Mouse (Mus musculus) bone marrow macrophage, adult 2 months (primary cell): ENCODE data around the gene Scn4a. TPM values are rescaled to one million over a fixed set of nuclear protein-coding genes. Genes with fewer than 3 reads are reported as not detected.

ENCODE experiments used
- H3K27ac ChIP-seq: 2 replicates; pipeline ENCODE4 v1.5.1; 2012; ENCODE audit warnings: low read depth, low read length; ENCODE audit not compliant: insufficient read depth
- H3K4me1 ChIP-seq: 2 replicates; pipeline ENCODE4 v1.6.1; 2012; ENCODE audit warnings: low read length; ENCODE audit not compliant: control insufficient read depth, insufficient read depth
- H3K4me3 ChIP-seq: 2 replicates; pipeline ENCODE4 v1.5.1; 2012; ENCODE audit warnings: mild to moderate bottlenecking, low read length, moderate library complexity; ENCODE audit not compliant: insufficient read depth
- CTCF ChIP-seq: IDR thresholded peaks from 2 replicates; pipeline ENCODE4 v1.5.1; 2012; ENCODE audit warnings: low read depth, mild to moderate bottlenecking, low read length, moderate library complexity
- POLR2A ChIP-seq: IDR thresholded peaks from 2 replicates; pipeline ENCODE4 v1.6.1; 2012; ENCODE audit warnings: mild to moderate bottlenecking, low read depth, low read length, borderline replicate concordance
- polyA plus RNA-seq: library from polyadenylated mRNA; stranded (reverse); fragments of >200 nt; gene quantifications from 2 replicates; pipeline ENCODE4 v1.2.4, GENCODE M21; 2012; ENCODE audit not compliant: missing spikeins, insufficient read depth, insufficient read length

Scn4a gene
- polyA plus RNA-seq, 1 experiment, result not detected

DNA sequence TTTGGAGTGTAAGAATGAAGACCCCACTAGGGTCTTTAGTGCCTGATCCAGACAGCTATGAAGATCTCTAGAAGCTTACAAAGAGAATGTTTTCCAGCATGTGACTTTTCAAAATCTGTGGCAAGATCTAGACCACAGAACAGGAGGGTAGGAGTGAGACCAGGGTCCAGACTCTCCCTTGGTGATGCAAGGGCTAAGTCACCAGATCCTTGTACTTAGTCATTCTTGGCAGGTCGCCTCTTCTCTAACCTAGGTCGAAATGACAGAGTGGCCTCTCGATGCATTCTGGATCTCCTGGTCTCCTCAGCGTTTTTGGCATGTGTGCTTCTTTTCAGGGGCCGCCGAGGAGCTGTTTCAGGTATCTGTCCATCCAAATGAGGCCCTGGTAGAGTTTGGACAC, 70.6 kb downstream of the Scn4a start:
- Histone ChIP-seq H3K4me1 (peaks cover 21% of the 10 kb centered on the region), H3K4me3 (no peak overlapping the region), H3K27ac (no peak overlapping the region)
- TF ChIP-seq CTCF, result no peak
- TF ChIP-seq POLR2A, result no peak

DNA sequence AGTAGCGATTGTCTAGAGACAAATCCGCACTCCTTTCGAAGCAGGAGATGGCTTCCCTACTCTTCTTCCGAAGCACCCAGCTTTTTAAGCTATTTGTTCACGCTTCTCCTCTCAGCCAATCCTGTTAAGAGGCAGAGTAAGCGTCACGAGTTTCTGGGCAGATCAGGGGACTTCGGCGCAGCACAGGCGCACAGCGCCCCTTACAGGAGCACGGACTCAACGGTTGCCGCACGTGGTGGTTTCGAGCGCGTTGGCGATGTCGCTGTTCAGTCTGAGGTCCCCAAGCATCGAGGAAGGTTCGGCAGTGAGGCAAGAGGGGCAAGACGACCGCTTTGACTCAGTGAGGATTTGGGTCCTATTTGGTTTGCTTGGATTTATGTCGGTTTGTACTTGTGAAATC, 76.6 kb downstream of the Scn4a start, which contains the start of gene Tcam1:
Gene Tcam1, plus strand, starts transcription at position 219 of the 400 bp plus-strand sequence.
- Histone ChIP-seq H3K4me3 (no peak within 1 kb of the TSS), H3K4me1 (peaks cover 11% of the 10 kb centered on the region), H3K27ac (no peak within 1 kb of the TSS)
- TF ChIP-seq CTCF (peak; percentile 56), POLR2A (no peak)

DNA sequence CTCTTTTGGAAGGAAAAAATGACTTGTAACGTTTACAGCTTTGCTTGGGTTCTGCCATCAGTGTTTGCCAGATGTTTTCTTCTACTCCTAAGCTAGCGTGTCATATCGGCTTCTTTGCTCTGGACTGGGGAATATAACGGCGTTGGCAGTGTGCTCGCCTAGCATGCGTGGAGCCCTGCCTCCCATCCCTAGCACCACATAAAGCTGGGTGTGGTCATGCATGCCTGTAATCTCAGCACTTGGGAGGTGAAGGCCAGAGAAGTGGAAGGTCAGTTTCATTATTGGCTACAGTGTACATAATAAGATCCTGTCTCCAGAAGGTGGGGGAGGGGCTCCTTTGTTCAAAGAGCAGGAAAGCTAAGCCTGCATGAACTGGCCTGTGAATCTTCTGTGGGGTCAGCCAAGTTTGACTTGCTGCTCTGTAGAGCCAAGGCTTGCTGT, 78.1 kb downstream of the Scn4a start:
- no peak overlapping the region for H3K4me3 ChIP-seq
- H3K27ac ChIP-seq, result no peak overlapping the region
- peaks cover 23% of the 10 kb centered on the region for H3K4me1 ChIP-seq
- no peak for TF ChIP-seq CTCF
- no peak for TF ChIP-seq POLR2A

DNA sequence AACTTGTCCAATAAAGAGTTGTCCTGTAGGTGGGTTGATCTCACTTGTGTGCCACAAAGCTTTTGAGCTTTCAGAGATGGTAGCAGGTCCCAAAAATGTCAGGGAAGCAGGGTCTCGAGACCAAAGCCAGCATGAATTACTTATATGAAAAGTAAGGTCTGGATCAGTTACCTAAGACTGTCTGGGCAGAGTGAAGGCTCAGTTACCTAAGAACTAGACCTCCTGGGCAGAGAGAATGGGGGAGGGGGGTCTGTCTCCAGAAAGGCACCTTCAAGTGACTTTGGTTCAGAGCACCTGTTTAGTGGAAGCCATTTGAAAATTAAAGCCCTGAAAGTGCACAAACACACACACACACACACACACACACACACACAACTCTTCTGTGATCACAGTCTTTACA, 78.7 kb downstream of the Scn4a start:
- TF ChIP-seq CTCF, result no peak
- no peak for TF ChIP-seq POLR2A
- H3K4me3 ChIP-seq, result no peak overlapping the region
- no peak overlapping the region for H3K27ac ChIP-seq
- H3K4me1 ChIP-seq, result peaks cover 25% of the 10 kb centered on the region

DNA sequence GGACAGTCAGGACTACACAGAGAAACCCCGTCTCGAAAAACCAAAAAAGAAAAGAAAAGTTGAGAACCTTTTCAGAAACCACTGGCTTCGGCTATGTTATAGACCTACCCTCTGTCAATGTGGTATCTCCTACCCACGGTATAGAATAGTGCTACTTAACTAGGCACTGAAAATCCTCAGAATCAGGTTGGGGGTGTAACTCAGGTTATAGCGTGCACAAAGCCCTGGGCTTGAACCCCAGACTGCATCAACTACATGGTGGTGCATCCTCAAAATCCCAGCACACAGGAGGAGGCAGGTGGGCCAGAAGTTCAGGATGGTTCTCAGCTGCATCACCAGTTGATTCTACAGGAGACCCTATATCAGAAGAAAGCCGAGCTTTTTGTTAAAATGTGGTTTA, 79.3 kb downstream of the Scn4a start:
- peak overlapping the region; percentile 74; the same call in 1 of the 2 replicates for H3K4me3 ChIP-seq
- no peak for TF ChIP-seq POLR2A
- no peak for TF ChIP-seq CTCF
- no peak overlapping the region for H3K27ac ChIP-seq
- H3K4me1 ChIP-seq, result peaks cover 30% of the 10 kb centered on the region

DNA sequence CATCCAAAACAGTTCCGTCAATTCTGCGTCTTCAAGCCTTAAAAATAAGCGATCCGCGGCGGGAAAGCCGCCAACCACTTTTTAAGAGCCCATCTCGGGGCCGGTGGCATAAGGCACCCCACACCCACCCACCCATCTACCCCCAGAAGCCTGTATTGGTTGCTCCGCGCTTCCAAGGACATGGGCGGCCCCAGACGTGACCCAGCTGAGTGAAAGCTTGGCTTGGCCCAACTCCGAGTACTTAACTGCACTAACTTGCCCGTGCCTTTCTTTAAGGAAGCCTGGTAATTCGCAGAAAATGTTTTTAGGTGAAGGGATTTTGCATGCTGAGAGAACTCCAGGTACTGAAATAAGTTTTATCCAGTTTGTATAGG, 79.8 kb downstream of the Scn4a start:
- TF ChIP-seq POLR2A (no peak), CTCF (no peak)
- Histone ChIP-seq H3K27ac (peak overlapping the region; percentile 78), H3K4me3 (peak overlapping the region; percentile 74), H3K4me1 (peaks cover 33% of the 10 kb centered on the region)

DNA sequence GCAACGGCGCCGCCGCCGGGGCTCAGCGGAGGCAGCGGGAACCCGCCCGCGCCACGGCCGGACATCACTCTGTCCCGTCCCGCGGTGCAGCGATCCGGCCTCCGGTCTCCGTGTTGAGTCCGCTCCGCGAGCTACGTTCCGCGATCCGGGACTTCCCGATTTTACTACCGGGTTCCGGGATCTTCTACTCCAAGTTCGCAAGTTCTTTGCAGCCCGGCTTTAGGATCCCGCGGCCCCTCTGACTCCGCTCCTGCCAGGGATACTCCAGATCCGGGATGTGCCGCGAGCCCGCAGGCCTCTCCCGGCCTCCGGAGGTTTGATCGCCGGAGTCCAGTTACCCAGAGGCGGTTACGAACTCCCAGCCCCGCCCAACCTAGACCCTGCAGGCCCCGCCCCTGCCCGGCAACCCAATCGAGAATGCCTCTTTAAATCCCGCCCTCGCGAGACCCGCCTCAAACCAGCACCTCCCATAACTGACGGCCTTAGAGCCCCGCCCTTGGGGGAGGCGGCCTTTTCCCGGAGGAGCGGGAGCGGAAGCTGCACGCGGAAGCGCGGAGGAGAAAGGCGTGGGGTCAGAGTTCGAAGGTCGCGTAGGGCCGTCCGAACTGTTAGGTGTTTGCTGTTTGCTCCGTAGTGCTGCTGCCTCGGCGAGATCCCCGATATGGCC, 80.3 kb downstream of the Scn4a start, which contains the start of gene Smarcd2:
Gene Smarcd2, minus strand, starts transcription at position 329 of the 667 bp plus-strand sequence.
- peak within 1 kb of the TSS; percentile 78 for H3K27ac ChIP-seq
- 0 out of 2 replicates have a peak, but pooled peaks have one; percentile 46 for TF ChIP-seq POLR2A
- no peak for TF ChIP-seq CTCF
- H3K4me3 ChIP-seq, result peak within 1 kb of the TSS; percentile 74
- peaks cover 36% of the 10 kb centered on the region for H3K4me1 ChIP-seq

DNA sequence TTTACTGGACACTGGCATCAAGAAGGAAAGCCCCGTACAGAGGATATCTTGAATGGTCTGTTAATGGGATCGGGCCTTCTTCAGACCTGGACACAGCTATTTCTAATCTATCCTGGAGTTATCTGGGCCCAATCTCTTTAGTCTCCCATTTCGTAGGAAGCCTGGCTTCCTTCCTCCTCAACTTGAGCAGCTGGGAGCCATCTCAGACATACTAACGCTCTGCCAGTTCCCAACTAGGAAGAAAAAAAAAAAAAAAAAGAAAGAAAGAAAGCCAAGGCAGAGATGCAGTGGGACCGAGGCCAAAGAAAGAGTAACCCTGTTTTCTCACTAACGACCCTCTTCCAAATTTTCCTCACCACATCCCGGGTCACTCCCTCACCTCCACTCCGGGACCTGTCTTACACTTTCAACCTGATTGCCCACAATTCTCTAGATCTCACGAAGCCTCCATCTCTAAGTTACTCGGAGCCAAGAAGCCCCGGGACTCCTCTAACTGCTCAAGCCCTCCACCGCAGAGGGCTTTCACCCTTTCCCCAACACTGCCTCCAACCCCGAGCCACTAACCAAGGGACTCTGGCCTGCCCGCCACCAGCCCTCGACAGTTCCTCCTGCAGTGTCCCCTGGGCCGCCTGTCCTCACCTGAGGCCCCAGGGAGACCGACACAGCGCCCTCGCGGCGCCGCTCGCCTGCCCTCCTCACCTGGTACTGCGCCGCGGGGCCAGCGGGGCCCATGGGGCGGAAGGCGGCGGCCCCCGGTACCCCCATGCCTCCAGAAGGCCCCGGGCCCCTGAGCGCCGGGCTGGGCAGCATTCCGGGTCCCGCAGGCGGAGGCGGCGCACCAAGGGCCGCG, 81.1 kb downstream of the Scn4a start:
- Histone ChIP-seq H3K27ac (peak overlapping the region; percentile 76), H3K4me1 (peaks cover 36% of the 10 kb centered on the region), H3K4me3 (peak overlapping the region; percentile 74)
- TF ChIP-seq CTCF, result no peak
- no peak for TF ChIP-seq POLR2A

DNA sequence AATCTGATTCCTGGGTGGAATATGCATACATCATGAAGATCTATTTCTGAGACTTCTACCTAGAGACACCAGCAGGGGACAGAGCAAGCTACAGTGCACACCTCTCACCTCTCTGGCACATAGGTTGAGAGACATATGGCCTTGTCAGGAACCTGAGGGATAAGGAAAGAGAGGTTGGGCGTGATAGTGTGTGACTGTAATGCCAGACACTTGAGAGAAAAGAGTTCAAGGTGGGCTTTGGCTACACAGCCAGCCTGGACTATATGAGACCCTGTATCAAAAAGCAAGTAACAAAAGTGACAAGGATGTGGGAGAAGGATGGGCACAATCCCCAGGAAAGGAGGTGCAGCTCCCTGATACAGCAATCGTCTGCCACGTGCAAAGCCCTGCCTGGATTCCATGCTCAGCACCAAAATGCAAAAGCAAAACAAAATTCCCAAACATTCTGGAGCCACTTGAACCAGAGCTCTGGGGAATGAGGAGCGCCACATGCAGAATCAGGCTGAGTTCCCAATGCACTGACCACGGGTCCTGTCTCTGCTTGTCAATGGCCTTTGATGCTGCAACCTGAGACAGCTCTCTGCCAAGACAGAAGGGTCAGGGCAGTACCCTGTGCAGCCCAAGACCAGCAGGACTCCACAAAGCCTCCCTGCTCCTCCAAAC, 81.8 kb downstream of the Scn4a start:
- Histone ChIP-seq H3K4me3 (peak overlapping the region; percentile 74), H3K4me1 (peaks cover 36% of the 10 kb centered on the region), H3K27ac (0 out of 2 replicates have a peak overlapping the region, but pooled peaks have one; percentile 76)
- no peak for TF ChIP-seq CTCF
